Mouse (Mus musculus) splenic B cell, adult 2 months (primary cell): ENCODE measurements at regions not wholly inside any gene's neighbourhood (a gene's known extent, or its start where the extent isn't known, plus 50 kb on each side); places are given as distances from the start of the nearest gene placed in this dataset.

ENCODE experiments used
- DNase-seq: peaks from one replicate; pipeline ENCODE4 v3.0.0-alpha.2; 2011; ENCODE audit warnings: low read depth, low spot score
- H3K27me3 ChIP-seq: 2 replicates; pipeline ENCODE4 v1.6.1; 2012; ENCODE audit warnings: mild to moderate bottlenecking, low read length, moderate library complexity, mixed read lengths; ENCODE audit not compliant: control insufficient read depth, poor library complexity, insufficient read depth, severe bottlenecking
- H3K36me3 ChIP-seq: 2 replicates; pipeline ENCODE4 v1.6.1; 2012; ENCODE audit warnings: mild to moderate bottlenecking, low read length, moderate library complexity, mixed read lengths; ENCODE audit not compliant: control insufficient read depth, poor library complexity, insufficient read depth, severe bottlenecking

- Histone ChIP-seq H3K36me3 (no peaks in the 10 kb centered on the region), H3K27me3 (no peaks in the 10 kb centered on the region)
- no peak for DNase-seq
Measured at GRCm38 (mm10) chr8:8326066-8326834, 334.8 kb downstream of the Efnb2 start.

GRCm38 (mm10) chr8:8325420-8325819 lies 335.6 kb downstream of the Efnb2 start:
- Histone ChIP-seq H3K27me3 (no peaks in the 10 kb centered on the region), H3K36me3 (no peaks in the 10 kb centered on the region)
- no peak for DNase-seq

GRCm38 (mm10) chr8:8324520-8324919 lies 336.5 kb downstream of the Efnb2 start:
- no peaks in the 10 kb centered on the region for H3K27me3 ChIP-seq
- H3K36me3 ChIP-seq, result no peaks in the 10 kb centered on the region
- DNase-seq, result no peak

- H3K27me3 ChIP-seq, result no peaks in the 10 kb centered on the region
- H3K36me3 ChIP-seq, result no peaks in the 10 kb centered on the region
- DNase-seq, result no peak
Measured at GRCm38 (mm10) chr8:8308253-8308652, 352.8 kb downstream of the Efnb2 start.

- Histone ChIP-seq H3K27me3 (no peaks in the 10 kb centered on the region), H3K36me3 (no peaks in the 10 kb centered on the region)
- DNase-seq, result no peak
Measured at GRCm38 (mm10) chr8:8307487-8307886, 353.6 kb downstream of the Efnb2 start.

GRCm38 (mm10) chr8:8299965-8300767 lies 360.9 kb downstream of the Efnb2 start:
- no peaks in the 10 kb centered on the region for H3K36me3 ChIP-seq
- H3K27me3 ChIP-seq, result no peaks in the 10 kb centered on the region
- DNase-seq, result no peak

GRCm38 (mm10) chr8:8292577-8293247 lies 368.3 kb downstream of the Efnb2 start:
- no peak for DNase-seq
- no peaks in the 10 kb centered on the region for H3K36me3 ChIP-seq

GRCm38 (mm10) chr8:8285876-8286275 lies 375.2 kb downstream of the Efnb2 start:
- Histone ChIP-seq H3K27me3 (no peaks in the 10 kb centered on the region), H3K36me3 (no peaks in the 10 kb centered on the region)
- DNase-seq, result no peak

More at GRCm38 (mm10) chr8:8292577-8293247, 368.3 kb downstream of the Efnb2 start:
- H3K27me3 ChIP-seq, result no peaks in the 10 kb centered on the region

GRCm38 (mm10) chr8:8274987-8275386 lies 386.1 kb downstream of the Efnb2 start:
- no peak for DNase-seq
- Histone ChIP-seq H3K27me3 (no peaks in the 10 kb centered on the region), H3K36me3 (no peaks in the 10 kb centered on the region)

- DNase-seq, result no peak
- H3K27me3 ChIP-seq, result no peaks in the 10 kb centered on the region
- H3K36me3 ChIP-seq, result no peaks in the 10 kb centered on the region
Measured at GRCm38 (mm10) chr8:8274211-8274641, 386.8 kb downstream of the Efnb2 start.

GRCm38 (mm10) chr8:8258855-8259254 lies 402.2 kb downstream of the Efnb2 start:
- no peak for DNase-seq
- H3K36me3 ChIP-seq, result no peaks in the 10 kb centered on the region
- no peaks in the 10 kb centered on the region for H3K27me3 ChIP-seq

- Histone ChIP-seq H3K27me3 (no peaks in the 10 kb centered on the region), H3K36me3 (no peaks in the 10 kb centered on the region)
- DNase-seq, result no peak
Measured at GRCm38 (mm10) chr8:8258231-8258638, 402.8 kb downstream of the Efnb2 start.

GRCm38 (mm10) chr8:8256327-8256726 lies 404.7 kb downstream of the Efnb2 start:
- no peaks in the 10 kb centered on the region for H3K27me3 ChIP-seq
- no peak for DNase-seq
- no peaks in the 10 kb centered on the region for H3K36me3 ChIP-seq

- Histone ChIP-seq H3K27me3 (no peaks in the 10 kb centered on the region), H3K36me3 (no peaks in the 10 kb centered on the region)
- DNase-seq, result no peak
Measured at GRCm38 (mm10) chr8:8254446-8254845, 406.6 kb downstream of the Efnb2 start.

GRCm38 (mm10) chr8:8244599-8244998 lies 416.4 kb downstream of the Efnb2 start:
- no peak for DNase-seq

More at GRCm38 (mm10) chr8:8244599-8244998, 416.4 kb downstream of the Efnb2 start:
- no peaks in the 10 kb centered on the region for H3K36me3 ChIP-seq
- H3K27me3 ChIP-seq, result no peaks in the 10 kb centered on the region
